Mouse (Mus musculus): ENCODE measurements around the gene Cep290.

Cep290 gene

GRCm38 (mm10) chr10:100590323-100590722, 103.0 kb downstream of the Cep290 start, which contains the start of the genes 4930430F08Rik and 1700017N19Rik:
Gene 4930430F08Rik (minus strand): TSS chr10:100590423.
Gene 1700017N19Rik (plus strand): TSS chr10:100590484.
- DNase-seq (ENCODE audit: low read depth), result no peak

- no peak for DNase-seq (ENCODE audit: low read depth)
Observed at GRCm38 (mm10) chr10:100598339-100598738, 111.0 kb downstream of the Cep290 start.

- DNase-seq (ENCODE audit: low read depth), result no peak
Observed at GRCm38 (mm10) chr10:100603511-100603910, 116.2 kb downstream of the Cep290 start.

- peak; percentile 12 for DNase-seq (ENCODE audit: low read depth)
Observed at GRCm38 (mm10) chr10:100604254-100604653, 116.9 kb downstream of the Cep290 start.

- no peak for DNase-seq (ENCODE audit: low read depth)
Observed at GRCm38 (mm10) chr10:100617233-100617903, 130.0 kb downstream of the Cep290 start.

- no peak for DNase-seq (ENCODE audit: low read depth)
Observed at GRCm38 (mm10) chr10:100619474-100619873, 132.1 kb downstream of the Cep290 start.

- no peak for DNase-seq (ENCODE audit: low read depth)
Observed at GRCm38 (mm10) chr10:100620040-100620439, 132.7 kb downstream of the Cep290 start.

GRCm38 (mm10) chr10:100622494-100622893, 135.1 kb downstream of the Cep290 start:
- no peak for DNase-seq (ENCODE audit: low read depth)
